Mouse (Mus musculus): ENCODE data around the gene Jmjd8. TPM values are rescaled to one million over a fixed set of nuclear protein-coding genes. Genes with fewer than 3 reads are reported as not detected.

Jmjd8 gene
- total RNA-seq, 2 experiments from 2014 or later: 7.7 to 10.6 TPM

DNA sequence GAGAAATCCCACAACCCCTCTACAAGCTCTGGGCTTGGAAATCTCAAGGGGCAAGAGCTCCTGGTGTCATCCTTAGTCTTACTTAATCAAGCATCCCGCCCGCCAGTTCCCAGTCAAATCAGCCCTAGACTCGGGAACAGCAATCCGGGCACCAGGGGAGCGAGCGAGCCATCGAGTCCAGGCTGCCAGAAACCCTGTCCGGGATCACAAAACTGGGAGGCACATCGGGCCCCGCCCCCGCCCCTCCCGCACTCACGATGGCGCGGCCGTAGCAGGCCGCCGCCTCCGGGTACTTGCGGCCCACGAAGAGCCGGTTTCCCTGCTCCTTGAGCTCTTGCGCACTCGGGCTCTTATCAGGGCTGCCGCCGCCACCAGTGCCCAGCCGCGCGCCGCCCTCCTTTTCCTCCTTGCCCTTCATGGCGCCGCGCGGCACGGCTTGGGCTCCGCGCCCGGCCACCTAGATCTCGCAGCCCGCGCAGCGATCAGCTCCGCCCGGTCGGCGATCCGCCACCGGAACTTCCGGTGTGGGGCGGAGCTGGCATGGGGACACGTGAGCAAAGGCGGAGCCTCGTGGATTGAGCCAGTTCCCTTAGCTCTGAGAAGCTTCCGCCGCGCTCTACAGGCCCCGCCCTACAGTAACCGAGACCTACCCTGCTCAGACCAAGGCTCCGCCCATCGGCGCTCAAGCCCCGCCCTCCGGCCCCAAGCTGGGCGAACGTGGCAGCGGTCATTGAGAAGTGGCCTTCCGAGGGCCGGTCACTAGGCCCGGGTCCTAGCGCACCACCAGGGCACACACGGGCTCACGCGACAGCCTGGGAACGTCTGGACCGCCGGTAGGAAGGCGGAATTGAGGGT, 4.0 kb downstream of the Jmjd8 start:
- ATAC-seq (ENCODE audit: poor library complexity, severe bottlenecking): peak; percentile 86

- peak; percentile 52 for ATAC-seq (ENCODE audit: poor library complexity, severe bottlenecking)
Observed at GRCm38 (mm10) chr17:25833291-25833663, 4.6 kb downstream of the Jmjd8 start, which contains the start of gene Stub1. TSS of gene Stub1 (minus strand) at chr17:25833404.

- ATAC-seq (ENCODE audit: poor library complexity, severe bottlenecking): no peak
Observed at GRCm38 (mm10) chr17:25833961-25834594, 5.4 kb downstream of the Jmjd8 start.

DNA sequence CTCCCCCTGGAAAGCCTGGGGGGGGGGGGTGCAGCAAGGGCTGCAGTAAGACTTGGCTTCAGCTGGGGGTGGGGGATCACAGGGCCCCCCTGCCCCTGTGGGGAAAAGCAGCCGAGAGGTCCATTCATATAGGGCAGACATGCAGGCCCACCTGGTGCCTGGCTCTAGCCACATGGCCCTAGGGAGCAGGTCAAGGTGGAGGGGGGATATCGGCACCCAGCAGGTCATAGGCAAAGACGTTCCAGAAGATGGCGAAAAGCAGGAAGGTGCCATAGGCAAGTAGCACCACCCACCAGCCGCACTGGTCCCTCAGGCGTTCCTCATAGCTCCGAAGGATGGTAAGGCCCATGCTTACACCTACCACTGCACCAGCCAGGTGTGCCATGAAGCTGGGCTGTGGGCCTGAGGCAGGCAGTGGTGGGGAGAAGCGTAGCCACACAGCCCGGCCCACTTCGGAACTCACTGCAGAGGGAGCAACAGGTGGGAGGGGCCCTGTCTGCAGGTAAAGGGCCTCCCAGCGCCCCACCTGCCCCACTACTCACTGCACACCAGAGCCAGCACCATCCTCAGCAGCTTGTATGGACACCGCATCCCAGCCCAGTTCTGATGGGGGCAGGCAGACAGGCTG, 6.0 kb downstream of the Jmjd8 start:
- ATAC-seq (ENCODE audit: poor library complexity, severe bottlenecking): no peak

GRCm38 (mm10) chr17:25835301-25835700, 6.6 kb downstream of the Jmjd8 start:
- no peak for ATAC-seq (ENCODE audit: poor library complexity, severe bottlenecking)

- no peak for ATAC-seq (ENCODE audit: poor library complexity, severe bottlenecking)
Observed at GRCm38 (mm10) chr17:25835816-25836215, 7.1 kb downstream of the Jmjd8 start.

DNA sequence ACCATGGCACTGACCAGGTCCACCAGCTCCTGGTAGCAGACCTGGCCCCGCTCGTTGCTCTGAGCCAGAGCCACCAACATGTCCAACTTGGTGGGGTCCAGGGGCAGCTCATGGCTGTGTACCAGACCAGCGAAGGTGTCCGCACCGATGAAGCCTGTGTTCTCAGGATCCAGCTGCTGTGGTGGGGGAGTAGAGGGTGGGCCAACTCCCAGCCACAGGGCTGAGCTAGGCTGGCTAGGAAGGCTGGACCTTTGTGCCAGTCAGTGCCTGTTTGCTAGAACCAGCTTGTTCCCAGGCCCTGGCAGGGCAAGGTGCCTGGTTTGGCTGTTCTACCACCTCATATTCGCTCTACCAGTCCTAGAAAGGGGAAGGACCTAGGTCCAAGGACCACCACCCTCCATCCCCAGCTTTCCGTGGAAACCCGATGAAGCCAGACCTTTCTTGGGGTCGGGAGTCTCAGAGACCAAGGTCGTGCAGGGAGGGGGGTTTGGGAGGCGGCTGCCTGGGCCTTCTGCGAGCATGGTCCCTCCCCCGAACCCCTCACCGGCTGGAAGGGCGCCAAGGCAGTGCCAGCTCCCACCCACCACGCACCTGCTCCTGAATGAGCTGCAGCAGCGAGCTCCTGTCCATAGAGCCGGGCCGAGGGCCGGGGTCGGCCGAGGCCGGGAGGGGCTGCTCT, 7.9 kb downstream of the Jmjd8 start:
- ATAC-seq (ENCODE audit: poor library complexity, severe bottlenecking): no peak

DNA sequence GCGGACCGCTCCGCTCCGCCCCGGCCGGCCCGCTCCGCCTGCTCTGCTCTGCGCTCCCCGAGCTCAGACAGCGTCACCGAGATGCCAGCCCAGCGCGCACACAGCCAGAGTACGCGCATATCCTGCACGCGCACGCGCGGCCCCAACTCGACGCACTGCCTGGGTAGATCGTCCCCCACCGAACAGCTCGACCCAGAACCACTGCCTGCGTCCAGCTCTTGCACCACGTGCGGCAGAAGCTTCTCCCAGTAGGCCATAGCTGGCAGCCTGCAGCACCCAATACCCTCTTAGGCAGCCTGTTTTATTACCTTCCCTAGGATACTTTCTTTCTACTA, 8.4 kb downstream of the Jmjd8 start, which contains the start of gene Rhbdl1:
TSS of gene Rhbdl1 (minus strand) at position 220 of the 335 bp plus-strand sequence.
- ATAC-seq (ENCODE audit: poor library complexity, severe bottlenecking): no peak

GRCm38 (mm10) chr17:25837533-25837932, 8.9 kb downstream of the Jmjd8 start:
- ATAC-seq (ENCODE audit: poor library complexity, severe bottlenecking): no peak

DNA sequence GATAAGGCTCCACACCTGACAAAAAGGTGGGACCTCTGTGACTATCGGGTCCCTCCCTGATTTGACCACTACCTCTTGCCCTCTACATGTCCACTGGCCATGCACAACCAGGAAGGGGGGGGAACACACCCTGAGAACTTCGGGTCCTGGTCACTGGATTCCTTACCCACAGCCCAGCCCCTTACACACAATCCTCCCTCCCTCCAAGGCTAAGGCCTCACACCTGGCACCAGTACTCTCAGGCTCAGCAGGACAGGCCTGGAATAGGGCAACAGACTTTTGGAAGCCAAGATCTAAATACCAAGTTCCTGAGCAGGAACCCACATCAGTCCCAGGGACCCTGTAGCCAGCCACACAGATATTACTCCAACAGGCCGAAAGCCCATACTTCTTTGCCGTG, 10.2 kb downstream of the Jmjd8 start:
- no peak for ATAC-seq (ENCODE audit: poor library complexity, severe bottlenecking)

GRCm38 (mm10) chr17:25839455-25840235, 11.0 kb downstream of the Jmjd8 start:
- ATAC-seq (ENCODE audit: poor library complexity, severe bottlenecking): no peak

- ATAC-seq (ENCODE audit: poor library complexity, severe bottlenecking): no peak
Observed at GRCm38 (mm10) chr17:25840519-25840918, 11.9 kb downstream of the Jmjd8 start.

DNA sequence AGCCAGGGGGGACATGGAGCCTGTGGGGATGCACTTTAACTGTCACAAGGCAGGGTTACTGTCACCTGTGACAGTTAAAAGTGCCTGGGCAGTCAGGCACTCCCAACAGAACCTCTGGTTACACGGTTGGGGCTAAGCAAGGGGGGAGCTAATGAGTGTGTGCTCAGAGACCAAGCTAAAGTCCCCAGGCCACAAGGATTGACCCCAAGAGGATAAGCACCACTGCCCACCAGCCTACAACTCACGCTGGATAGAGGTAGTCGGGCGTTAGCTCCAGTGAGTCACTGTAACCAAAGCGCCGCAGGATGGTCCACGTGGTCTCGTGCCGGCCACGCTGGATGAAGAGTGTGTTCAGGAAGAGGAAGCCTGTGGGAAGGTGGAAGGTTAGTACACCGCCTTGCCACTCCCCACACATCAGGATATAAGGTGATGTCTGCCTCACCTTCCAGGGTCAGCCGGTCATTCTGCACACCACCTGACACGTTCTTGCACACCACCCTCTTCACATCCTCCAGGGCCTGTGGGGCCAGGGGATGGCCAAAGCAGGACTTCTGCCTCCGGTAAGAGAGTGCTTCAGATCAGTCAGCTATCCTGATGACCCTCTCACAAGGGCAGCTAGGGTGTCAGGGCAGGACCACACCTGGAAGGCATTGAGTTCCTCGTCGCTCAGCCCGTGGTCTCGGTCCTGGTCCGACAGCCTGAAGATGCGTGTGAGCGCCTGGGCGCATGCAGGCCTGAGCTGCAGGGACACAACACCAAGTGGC, 12.6 kb downstream of the Jmjd8 start, which contains the start of gene Gm20683:
TSS of gene Gm20683 (minus strand) at position 647 of the 764 bp plus-strand sequence.
- ATAC-seq (ENCODE audit: poor library complexity, severe bottlenecking): no peak

DNA sequence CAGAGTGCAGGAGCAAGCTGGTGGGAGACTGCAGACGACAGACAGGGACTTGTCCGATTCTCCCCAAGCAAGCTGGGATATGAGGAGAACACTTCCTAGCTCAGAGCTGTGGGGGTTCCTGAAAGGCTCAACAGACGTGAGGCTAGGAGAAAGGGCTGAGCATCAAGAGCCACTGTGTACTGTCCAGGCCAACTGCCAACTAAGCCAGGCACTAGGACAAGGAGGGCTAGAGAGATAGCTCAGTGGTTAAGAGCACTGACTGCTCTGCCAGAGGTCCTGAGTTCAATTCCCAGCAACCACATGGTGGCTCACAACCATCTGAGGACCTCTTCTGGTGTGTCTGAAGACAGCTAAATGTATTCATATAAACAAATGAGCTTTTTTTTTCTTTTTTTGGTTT, 13.8 kb downstream of the Jmjd8 start:
- ATAC-seq (ENCODE audit: poor library complexity, severe bottlenecking): no peak

DNA sequence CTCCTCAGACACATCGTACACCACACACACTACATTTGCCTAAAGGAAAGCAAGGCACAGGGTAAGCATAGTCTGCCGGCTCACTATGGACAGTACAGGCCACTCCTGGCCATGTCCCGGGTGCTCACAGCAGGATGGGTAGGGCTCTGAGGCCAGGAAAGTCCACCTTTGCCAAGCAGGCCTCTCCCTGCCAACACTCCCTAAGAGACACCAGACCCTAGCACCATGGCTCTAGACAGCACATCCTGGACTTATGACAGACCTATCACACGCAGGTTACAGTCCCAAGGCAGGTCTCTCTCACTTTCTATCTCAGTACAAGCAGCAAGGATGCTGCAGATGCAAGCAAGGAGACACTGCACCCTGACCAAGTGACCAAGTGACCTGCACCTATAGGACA, 14.5 kb downstream of the Jmjd8 start:
- ATAC-seq (ENCODE audit: poor library complexity, severe bottlenecking): no peak

GRCm38 (mm10) chr17:25843636-25844395, 15.1 kb downstream of the Jmjd8 start:
- ATAC-seq (ENCODE audit: poor library complexity, severe bottlenecking): peak; percentile 16; the same call in 1 of the 2 replicates

GRCm38 (mm10) chr17:25844396-25844901, 15.8 kb downstream of the Jmjd8 start, which contains the start of gene Rhot2:
TSS of gene Rhot2 (minus strand) at chr17:25844851.
- ATAC-seq (ENCODE audit: poor library complexity, severe bottlenecking): peak; percentile 99

DNA sequence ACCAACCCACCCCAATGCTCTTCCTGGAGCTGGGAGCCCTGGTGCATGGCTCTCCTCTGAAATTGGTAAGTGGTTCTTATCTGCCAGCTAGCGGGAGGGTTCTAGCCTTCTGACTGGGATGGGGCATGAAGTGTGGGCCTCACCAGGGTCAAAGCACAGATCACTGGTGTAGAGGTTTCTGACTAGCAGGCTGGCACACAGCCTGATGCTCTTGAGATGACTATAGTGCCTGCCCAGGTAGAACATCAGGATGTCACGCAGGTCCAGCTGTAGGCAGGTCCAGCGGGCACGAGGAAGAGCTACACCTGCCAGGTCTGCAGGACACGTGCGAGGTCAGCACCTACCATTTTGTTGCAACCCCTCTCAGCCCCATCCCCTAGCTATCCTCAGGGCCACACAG, 31.6 kb downstream of the Jmjd8 start:
- ATAC-seq (ENCODE audit: poor library complexity, severe bottlenecking): no peak

Data from megakaryocyte, adult 5-6 weeks (primary cell).